Mouse (Mus musculus): ENCODE measurements at regions not wholly inside any gene's neighbourhood (a gene's known extent, or its start where the extent isn't known, plus 50 kb on each side); places are given as distances from the start of the nearest gene placed in this dataset.
"Not testable (repeated sequence)": the region's sequence is repeated elsewhere in the genome, so short reads cannot be mapped to it uniquely, and the experiment has no call there.

DNA sequence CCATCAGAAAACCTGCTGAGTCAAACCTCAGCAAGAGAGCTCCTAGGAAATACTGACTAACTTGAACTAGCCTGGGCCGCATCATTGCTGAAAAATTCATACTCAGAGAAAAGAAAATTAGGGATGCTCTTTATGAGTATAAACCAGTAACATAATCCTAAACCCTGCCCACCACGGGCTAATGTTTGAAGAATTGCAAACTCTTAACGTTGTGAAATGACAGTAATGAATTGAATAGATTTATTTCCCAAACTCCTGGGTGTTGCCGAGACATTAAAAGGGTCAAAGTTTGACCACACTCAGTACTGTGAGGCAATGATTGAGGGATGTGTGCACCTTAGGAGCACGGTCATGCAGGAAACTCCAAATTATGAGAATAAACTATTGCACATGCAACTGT lies 125.3 kb downstream of the Gipc2 start:
- no peak for DNase-seq (ENCODE audit: low spot score)

DNA sequence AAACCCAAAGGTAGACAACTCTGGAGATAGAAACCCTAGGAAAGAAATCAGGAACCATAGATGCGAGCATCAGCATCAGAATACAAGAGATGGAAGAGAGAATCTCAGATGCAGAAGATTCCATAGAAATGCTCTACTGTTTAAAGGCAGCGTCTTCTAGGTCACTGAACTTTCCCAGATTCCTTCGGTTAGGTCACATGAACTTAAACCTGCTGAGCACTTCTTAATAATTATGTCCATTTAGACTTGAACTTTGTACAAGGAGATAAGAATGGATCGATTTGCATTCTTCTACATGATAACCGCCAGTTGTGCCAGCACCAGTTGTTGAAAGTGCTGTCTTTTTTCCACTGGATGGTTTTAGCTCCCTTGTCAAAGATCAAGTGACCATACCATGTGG lies 129.2 kb downstream of the Gipc2 start:
- not testable (repeated sequence) for DNase-seq (ENCODE audit: low spot score)

DNA sequence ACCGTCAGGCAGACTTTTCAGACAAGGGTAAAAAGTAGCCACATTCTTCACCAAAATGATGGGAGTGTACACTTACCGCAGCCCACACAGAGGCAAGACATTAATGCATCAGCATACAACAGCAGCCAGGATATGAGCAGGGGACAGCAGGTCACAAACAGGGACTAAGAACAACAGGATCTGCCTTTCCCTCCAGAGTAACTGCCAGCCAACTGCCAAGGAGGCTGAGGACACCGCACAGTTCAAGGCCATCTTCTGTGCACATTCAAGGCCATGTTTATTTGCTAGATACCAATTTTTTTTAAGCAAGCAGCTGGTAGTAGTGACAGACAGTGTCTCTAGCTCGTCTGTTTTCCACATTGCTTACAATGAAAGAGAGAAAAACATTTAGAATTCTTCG lies 130.6 kb downstream of the Gipc2 start:
- no peak for DNase-seq (ENCODE audit: low spot score)

DNA sequence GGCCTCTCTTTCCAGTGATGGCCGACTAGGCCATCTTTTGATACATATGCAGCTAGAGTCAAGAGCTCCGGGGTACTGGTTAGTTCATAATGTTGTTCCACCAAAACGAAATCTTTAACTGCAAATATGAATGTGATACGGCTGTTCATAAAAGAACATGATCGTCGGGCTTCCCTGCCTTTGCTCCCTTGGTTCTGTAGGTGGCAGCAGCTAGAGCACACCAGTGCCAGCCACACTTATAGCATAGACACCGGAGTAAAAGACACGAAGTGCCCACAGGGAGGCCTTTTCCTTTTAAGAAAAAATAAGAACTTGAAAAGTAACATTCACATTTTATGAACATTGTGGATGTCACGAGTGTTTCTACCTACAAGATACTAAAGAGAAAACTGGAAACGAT lies 131.3 kb downstream of the Gipc2 start:
- DNase-seq (ENCODE audit: low spot score), result no peak

DNA sequence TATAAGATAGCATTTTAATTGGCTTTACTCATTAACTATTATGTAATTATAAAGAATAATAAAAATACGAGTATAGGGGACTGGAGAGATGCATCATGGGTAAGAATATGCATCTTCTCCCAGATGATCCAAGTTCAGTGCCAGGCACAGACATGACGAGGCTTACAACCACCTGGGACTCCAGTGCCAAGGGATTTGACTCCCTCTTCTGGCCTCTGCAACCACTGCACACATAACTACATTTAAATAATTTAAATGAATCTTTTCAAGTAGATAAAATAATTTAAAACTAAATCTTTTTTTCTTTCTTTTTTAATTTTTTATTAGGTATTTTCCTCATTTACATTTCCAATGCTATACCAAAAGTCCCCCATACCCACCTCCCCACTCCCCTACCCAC lies 131.8 kb downstream of the Gipc2 start:
- no peak for DNase-seq (ENCODE audit: low spot score)

DNA sequence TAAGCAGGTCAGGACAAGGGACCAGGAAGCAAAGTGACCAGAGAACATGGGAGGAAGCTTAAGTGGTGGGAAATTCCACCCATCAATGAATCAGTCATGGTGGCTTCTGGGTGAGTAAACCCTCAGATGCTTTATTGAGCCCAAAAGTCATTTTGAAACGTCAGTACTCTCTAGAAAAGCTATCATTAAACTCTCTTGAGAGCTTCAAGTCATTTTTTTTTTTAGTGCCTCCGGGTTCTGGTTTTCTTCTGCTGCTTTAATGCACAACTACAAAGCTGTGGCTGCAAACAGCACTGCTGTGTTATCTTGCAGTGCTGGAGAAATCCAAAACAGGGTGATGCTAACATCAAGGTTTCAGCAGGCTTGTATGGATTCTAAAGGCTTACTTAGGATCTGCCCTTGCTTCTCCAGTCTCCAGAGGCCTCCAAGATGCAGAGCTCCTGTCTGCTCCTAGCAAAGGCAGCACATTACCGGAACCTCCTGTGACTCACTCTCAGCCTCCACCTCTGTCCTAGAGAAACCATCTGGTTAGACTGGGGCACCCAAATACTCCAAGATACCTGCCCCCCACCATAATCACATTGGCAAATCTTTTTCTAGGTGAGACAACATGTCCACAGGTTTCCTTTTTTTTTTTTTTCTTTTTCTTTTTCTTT lies 133.2 kb downstream of the Gipc2 start:
- no peak for DNase-seq (ENCODE audit: low spot score)

DNA sequence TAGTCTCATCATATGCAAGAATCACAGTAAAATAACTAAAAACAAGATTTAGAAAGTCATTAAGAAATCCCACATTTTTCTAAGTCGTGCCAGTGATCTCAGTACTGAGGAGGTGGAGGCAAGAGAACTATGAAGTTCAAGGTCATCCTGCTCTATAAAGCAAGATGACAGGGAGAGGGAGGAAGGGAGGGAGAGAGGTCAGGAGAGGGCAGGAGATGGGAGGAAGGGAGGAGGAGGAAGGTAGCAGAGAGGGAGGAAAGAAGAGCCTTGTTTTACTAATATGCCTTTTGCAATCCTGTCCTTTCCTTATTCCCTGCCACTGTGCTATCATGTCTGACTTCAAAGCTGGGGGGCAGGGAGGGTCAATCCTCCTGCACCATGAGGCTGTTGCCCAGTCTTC lies 137.3 kb downstream of the Gipc2 start:
- no peak for DNase-seq (ENCODE audit: low spot score)

DNA sequence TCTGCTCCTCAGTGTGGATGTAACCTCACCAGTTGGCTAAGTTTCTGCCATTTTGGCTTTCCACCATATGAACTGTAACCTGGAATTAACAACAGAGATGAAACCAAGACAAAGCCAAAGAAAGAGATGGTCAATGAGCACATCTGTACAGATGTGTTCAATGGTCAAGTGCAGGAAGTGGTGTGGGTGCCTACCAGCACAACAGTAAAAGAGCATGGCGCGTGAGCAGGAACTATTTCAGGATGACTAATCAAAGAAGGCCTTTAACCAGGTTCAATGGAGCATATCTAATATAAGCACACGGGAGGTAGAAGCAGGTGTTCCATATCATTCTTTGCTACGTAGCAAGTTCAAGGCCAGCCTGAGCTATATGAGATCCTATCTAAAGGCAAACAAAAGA lies 140.0 kb downstream of the Gipc2 start:
- no peak for DNase-seq (ENCODE audit: low spot score)

DNA sequence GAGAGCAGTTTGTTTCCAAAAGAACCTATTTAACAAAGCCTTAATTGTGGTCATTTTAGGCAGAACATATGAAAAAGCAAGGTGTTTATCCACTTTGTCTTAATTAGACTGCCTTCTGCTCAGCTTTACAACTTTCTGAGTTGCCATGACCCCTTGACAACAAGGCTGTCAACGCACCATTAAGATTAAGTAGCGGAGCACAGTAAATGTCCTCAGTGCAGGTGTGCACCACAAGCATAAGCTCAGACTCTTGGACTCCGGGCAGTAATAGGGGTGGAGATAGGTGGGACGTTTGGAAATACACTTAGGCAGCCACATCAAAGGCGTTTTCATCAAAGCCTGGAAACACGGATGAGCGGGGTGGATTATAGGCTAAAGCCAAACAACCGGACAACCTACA lies 140.9 kb downstream of the Gipc2 start:
- no peak for DNase-seq (ENCODE audit: low spot score)

DNA sequence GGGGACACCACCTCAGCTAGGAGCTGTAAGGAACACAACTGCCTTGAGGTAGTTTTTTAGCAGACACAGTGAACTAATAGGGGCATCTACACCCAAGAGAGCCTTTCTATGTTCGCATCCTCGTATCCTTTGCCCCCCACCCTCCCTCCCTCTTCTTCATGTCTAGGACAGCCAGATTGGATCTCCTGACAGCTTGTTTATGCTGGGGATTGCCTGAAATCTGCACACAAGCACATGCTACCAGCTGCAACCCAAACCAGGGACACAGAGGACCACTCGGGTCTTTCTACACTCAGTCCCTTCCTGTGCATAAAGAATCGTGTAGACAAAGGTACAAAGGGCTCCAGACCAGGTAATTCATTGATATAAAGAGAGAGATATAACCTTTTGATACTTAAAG lies 159.3 kb downstream of the Gipc2 start:
- DNase-seq (ENCODE audit: low spot score), result no peak

DNA sequence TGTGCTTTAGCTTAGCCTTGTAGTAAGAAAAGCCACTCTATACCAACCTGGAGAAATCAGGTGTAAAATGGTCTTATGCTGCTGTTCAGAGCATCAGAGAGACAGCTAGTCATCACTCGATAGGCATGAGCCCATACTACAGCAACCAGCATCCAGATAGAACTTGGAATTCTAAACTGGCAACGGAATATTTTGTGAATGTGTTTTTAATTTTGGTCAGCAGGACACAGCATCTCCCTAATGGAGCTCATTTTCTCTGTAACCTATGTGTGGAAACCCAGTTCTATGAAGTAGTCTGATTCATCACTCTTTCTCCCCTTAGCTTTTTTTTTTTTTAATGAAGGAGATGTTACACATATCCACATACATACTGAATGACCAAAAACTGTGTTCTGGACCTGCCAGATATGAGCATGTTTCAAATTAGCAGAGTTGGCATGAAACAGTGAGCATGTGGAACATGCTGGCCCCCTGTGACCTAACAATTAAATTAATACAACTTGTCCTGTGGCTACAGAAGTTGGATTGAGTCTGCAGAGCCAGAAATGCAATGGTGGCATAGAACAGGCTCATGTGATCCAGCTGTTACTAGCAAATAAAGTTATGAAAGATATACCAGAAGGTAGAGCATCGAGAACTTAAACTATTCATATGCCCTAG lies 160.5 kb downstream of the Gipc2 start:
- DNase-seq (ENCODE audit: low spot score), result no peak

DNA sequence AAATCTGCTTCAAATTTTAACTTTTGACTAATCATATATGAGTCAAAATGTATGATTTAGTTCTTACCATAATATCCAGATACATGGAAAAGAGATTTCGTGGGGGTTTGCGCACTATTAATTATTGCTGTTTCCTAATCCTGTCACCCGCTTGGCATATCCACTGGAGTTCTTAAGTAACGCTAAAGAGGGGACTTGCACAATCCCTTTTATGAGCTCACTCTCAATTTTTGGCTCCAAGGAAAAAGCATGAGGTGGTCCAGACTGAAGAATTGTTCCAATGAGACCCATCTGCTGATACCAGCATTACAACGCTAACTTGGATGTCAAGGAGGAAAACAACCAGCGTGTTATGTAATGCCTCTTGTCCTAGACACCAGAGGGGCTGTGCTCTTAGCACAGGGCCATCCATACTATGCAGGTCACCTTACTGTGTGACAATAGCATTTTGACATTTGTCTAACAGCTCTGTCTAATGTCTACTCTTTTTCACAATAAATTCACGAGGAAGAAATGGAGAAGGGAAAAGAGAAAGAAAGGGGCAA lies 161.5 kb downstream of the Gipc2 start:
- no peak for DNase-seq (ENCODE audit: low spot score)

DNA sequence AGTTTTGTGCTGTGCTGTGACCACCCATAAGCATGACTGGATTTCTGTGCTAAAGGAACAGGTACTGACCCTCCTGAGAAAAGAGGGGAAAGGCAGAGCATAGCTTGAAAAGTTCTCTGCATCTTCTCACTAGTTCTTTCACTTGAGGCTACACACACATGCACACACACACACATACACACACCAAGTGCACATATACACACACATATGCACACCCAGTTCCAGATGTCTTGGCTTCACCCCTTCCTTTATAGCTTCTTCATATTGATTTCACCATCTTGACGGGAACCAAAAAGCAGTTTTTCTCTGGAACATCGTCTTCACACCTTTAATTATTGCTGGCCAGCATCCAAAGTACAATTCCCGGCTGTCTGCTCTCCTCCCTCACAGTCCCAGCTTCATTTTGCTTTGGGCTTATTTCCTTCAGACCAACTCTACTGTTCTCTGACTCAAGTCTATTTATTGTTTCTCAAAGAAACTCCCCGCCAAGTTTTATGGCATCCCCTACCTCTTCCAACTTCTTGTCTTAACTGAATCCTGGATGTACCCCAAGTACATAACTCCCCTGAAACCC lies 160.2 kb upstream of the Ptgfr start:
- no peak for DNase-seq (ENCODE audit: low spot score)

DNA sequence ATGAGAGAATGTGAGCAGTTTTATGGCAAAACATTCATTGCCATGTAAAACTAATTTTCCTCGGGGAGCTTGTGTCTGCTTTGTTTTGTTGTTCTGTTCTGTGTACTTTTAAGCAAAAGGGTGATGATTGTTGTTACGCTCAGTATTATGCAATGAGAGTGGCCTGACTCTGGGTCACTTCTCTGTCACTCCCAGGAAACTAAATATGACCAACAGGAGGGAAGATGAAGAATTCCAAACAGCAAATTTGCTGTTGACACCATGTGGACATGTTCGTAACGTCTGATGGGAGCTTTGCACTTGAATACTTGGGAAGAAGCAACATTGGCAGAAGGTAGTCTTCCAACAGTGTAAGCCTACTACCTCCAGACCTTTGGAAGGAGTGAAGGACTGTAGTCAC lies 159.7 kb upstream of the Ptgfr start:
- no peak for DNase-seq (ENCODE audit: low spot score)

DNA sequence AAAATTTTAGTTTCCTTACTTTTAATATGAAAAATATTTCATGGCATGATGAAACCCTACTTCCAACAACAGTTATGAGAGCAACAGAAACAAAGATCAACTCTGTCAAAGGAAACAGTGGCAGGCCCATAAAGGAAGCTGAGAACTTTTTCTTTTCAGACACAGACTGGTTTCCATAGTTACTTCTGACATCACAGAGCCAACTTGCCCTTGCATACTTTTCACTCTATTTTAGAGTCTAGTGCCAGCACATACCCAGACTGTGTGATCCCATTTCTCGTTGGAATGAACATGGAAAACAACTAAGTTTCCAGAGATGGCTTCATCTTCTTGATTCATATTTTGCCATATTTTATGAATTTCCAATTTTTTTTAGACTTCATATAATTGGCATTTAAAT lies 150.8 kb upstream of the Ptgfr start:
- no peak for DNase-seq (ENCODE audit: low spot score)

DNA sequence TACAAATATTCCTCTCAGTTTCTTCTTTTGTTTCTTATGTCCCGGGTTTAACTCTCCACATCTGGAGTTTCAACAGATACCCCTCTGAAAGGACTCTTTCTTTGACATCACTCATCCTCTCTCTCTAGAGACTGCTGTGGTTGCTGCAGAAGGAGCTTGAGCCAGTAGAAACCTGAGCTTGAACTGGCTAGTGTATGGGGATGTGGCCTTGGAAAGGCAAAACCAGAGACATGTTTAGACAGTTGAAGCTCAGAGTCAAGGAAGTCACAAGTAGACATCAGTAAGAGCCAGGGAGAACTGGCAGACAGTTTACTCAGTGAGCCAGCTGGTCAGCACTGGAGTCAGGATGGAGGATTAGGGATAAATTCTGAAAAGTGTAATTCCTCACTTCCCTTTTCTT lies 140.7 kb upstream of the Ptgfr start:
- DNase-seq (ENCODE audit: low spot score), result no peak

DNA sequence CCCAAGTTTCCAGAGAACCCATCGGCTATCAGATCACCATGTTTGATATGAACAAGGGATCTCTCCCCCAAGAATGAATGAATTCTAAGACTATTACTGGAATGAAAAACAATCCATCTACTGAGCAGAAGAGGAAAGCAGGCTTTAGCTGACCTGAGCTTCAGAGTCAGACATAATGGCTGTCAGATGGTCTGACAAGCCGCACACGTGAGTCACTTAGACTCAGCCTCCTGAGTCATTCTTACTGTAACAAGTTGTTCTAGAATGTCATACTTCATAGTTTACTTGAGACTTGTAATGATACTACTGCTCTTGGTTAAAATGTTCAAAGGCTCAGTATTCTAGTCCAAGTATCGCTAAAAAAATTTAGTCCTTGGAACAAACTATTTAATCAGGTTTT lies 140.2 kb upstream of the Ptgfr start:
- no peak for DNase-seq (ENCODE audit: low spot score)

DNA sequence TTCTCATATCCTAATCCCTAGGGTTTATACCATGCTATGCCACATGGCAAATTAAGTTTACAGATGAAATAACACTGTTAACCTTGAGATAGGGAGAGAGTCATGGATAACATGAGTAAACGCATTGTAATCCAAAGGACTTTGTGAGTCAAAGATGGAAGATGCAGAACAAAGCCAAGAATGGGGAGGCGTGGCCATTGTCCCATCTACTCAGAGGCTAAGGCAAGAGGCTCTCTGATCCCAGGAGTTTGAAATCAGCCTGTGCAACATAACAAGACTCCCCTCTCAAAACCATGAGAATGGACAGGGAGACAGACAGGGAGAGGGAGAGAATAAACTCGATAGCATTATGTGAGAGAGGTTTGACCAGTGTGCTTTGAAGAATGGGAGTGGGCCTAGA lies 112.4 kb upstream of the Ptgfr start:
- DNase-seq (ENCODE audit: low spot score), result no peak

DNA sequence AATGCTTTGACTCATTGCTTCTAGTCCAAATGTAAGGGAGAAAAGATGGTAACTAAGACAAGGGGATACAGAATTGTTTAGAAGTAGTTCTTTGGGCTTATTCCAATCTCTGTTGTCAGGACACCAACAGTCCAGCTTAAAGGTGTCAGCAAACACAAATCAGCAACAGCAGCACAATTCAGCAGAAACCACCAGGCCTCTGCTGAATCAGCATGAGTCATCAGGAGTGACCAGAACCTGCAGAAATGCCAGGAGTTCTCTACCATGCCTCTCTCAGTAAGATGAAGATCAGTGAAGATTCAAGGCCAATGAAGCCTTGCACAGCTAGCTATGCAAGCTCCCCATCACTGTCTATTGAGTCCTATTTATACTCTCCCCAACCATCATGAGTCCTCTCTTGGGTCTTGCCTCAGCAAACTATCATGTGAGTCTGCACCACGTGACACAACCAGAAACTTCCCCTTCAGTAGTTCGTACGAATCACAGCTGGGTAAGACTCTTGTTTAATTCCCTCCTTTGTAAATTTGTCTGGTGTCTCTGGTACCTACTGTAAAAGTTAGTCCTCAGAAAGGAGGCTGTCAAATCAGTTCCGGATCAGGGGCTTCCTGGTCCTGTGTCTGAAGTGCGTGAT lies 110.7 kb upstream of the Ptgfr start:
- DNase-seq (ENCODE audit: low spot score), result no peak

DNA sequence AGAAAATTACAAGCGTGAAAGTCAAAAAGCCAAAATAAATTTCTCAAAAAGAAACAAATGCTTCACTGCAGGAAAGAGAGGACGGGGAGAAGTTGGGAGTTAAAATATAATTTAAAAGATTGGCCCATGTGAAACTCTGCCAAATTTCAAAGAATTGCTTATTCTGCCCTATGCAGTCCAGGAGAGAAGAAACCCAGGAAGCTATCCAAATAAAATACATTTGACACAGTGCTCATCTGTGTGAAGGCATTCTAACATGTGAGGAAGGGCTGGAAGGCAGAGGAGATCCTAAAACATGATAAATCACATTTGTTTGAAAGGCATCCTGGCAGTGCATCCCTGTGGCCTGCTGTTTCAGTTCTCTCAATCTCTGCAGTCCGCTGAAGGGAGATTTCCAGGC lies 108.5 kb upstream of the Ptgfr start:
- DNase-seq (ENCODE audit: low spot score), result no peak

DNA sequence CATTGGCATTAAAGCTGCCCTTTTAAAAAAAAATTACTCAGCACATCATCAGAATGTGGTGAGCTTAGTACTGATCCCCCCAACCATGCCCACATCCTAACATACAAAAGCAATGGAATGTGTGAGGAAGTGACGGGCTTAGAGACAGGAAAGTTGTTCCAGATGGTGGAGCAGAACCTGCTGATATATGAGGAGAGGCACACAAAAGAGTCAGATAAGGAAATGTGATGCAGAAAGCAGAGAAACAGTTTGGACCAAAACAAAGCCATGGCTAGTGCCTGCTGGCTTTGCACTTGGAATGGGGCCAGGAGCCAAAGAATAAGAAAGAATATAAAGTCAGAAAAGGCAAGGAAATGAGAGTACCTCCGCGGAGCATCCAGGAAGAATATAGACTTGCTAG lies 106.1 kb upstream of the Ptgfr start:
- no peak for DNase-seq (ENCODE audit: low spot score)

DNA sequence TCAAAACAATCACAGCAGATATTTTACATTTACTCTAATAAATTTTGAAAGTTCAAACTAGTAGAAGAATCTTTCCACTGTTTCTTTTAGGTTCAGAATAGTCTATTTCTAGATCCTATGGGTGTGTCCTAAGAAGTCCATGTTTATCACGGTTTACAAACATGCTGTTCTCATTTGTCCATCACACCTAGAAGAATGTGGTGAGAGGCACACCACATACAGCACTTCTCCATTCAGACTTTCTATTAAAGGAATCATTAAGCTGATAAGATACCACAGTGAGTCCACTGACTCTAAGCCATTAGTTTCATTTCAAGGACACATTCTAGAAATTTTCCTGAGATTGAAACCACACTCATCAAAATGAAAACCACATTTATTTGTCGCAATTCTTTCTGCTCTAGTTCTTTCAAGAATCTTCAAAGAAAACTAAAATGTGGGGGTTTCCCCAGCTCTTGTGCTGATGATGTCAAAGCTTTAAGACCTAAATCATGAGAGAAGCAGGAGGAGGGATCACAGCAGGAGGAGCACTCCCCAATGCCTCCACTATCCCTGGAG lies 101.1 kb upstream of the Ptgfr start:
- DNase-seq (ENCODE audit: low spot score), result no peak

DNA sequence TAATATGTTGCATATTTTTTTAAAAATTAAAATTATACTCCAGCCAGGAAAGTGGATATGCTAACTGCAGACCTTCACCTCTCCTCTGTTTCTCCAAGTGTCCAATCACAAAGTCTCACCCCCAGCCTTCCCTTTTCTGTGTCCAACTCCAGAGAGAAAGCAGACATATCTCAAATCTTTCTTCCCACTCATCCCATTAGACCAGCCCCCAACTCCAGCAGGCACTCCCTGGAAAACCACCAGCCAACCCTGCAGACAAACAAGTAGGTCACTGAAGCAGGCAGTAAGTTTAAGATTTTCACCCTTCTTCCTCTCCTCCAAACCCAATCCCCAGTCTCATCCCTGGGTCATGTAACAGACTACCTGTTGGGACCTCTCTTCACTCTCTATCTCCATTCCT lies 94.2 kb upstream of the Ptgfr start:
- no peak for DNase-seq (ENCODE audit: low spot score)

All from ovary, postnatal 36 days (tissue).